Mouse (Mus musculus): Measurements from ENCODE around the gene Mst1r.

DNA sequence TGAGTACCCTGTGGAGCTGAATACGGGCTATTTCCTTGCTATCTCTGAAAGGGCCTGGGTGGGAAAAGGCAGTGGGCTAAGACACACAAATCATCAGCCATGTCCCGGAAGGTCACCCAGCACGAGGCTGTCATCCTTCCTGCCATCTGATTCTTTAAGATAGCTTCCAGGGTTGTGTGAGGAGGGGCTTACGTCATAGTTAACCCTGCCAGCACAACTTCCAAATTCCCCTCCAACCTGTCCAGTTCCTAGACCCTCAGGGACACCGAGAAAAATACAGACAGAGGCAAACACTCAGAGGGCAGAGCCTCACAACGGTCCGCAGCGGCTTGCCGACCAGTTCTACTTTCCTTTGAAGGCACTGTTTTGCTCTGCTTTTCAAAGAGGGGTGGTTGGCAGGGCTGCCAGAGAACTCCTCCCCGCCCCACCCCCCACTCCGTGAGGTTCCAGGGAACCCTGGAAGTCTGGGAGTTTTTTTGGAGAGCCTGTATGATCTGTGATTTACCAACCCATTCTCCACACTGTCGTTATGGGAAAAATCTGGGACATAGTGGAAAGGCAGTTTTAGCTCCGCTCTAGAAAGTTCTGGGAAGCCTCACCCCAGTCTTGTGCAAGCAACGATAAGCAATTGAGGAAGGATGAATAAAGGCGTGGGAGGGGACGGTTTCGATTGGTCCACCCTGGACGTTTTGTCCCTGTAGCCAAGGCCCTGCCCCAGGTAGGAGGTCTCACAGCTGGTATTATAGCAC is 1.9 kb downstream of the Mst1r start:
- no peak for TF ChIP-seq POLR2A (IDR thresholded peaks at IDR 0.05; ENCODE audit: low read depth, low read length)
- no peak for TF ChIP-seq MAFK (IDR thresholded peaks at IDR 0.05; ENCODE audit: insufficient replicate concordance, low read length)
- no peak for TF ChIP-seq ZNF384 (IDR thresholded peaks at IDR 0.05; ENCODE audit: low read depth, low read length)
- no peak for TF ChIP-seq ETS1 (conservative IDR thresholded peaks at IDR 0.05; ENCODE audit: low read depth, low read length)
- no peak for TF ChIP-seq MYC (IDR thresholded peaks at IDR 0.05; ENCODE audit: low read depth, low read length)
- TF ChIP-seq EP300 (IDR thresholded peaks at IDR 0.05; ENCODE audit: low read length) = no peak
- no peak for TF ChIP-seq CTCF (conservative IDR thresholded peaks at IDR 0.05 in 1 of 2, IDR thresholded peaks at IDR 0.05 in 1 of 2; ENCODE audit: low read depth in 2 of 2, low read length in 2 of 2)
- TF ChIP-seq JUN (IDR thresholded peaks at IDR 0.05; ENCODE audit: insufficient read depth, low read depth, low read length) = no peak
- no peak for TF ChIP-seq RCOR1 (conservative IDR thresholded peaks at IDR 0.05; ENCODE audit: low read depth, low read length)
- no peak for TF ChIP-seq SIN3A (IDR thresholded peaks at IDR 0.05; ENCODE audit: low read length)
- no peak for TF ChIP-seq CHD1 (IDR thresholded peaks at IDR 0.05; ENCODE audit: low read depth, low read length)
- no peak for TF ChIP-seq UBTF (IDR thresholded peaks at IDR 0.05; ENCODE audit: low read depth, low read length)
- TF ChIP-seq TBP (conservative IDR thresholded peaks at IDR 0.05; ENCODE audit: low read depth, low read length) = no peak
